Mouse (Mus musculus) heart, adult 2 months (tissue): ENCODE data around the gene Ddx42. TPM values are rescaled to one million over a fixed set of nuclear protein-coding genes. Genes with fewer than 3 reads are reported as not detected.
A peak's percentile ranks its signal among the peaks of the same experiment; 100 is the strongest.

Experiments used
- DNase-seq, 2 experiments: peaks; one replicate each; pipeline ENCODE4 v3.0.0; 2021
- H3K27ac ChIP-seq: fragments of 200-600 bp; 2 replicates; pipeline ENCODE4 v1.8.1; 2022
- H3K27me3 ChIP-seq: fragments of 200-500 bp; 2 replicates; pipeline ENCODE4 v1.6.1; 2012; ENCODE audit warnings: mild to moderate bottlenecking, low read length, inconsistent platforms, mixed read lengths; ENCODE audit not compliant: control insufficient read depth, insufficient read depth
- H3K36me3 ChIP-seq: fragments of 200-500 bp; 2 replicates; pipeline ENCODE4 v1.6.1; 2012; ENCODE audit warnings: low read length, inconsistent platforms; ENCODE audit not compliant: control insufficient read depth, insufficient read depth
- H3K4me1 ChIP-seq: fragments of 200-500 bp; 2 replicates; pipeline ENCODE4 v1.6.1; 2011; ENCODE audit warnings: low read length; ENCODE audit not compliant: control insufficient read depth, insufficient read depth
- H3K4me3 ChIP-seq: fragments of 200-600 bp; 2 replicates; pipeline ENCODE4 v1.8.1; 2022
- H3K79me2 ChIP-seq: fragments of 200-500 bp; replicated peaks from 2 replicates; pipeline ENCODE4 v1.6.1; 2012; ENCODE audit warnings: mild to moderate bottlenecking, inconsistent platforms, low read length, moderate library complexity, mixed read lengths; ENCODE audit not compliant: control insufficient read depth, insufficient read depth
- H3K9ac ChIP-seq: fragments of 200-500 bp; 2 replicates; pipeline ENCODE4 v1.6.1; 2012; ENCODE audit warnings: low read depth, mild to moderate bottlenecking, control low read depth, inconsistent platforms, low read length, mixed read lengths
- CTCF ChIP-seq: fragments of 200-600 bp; IDR thresholded peaks from 2 replicates; pipeline ENCODE4 v1.8.1; 2022; ENCODE audit warnings: antibody characterized with exemption, mild to moderate bottlenecking, moderate library complexity
- EP300 ChIP-seq: fragments of 200-500 bp; IDR thresholded peaks from 2 replicates; pipeline ENCODE4 v1.6.1; 2011; ENCODE audit warnings: low read depth, low read length, control low read depth; ENCODE audit not compliant: insufficient read depth
- POLR2A ChIP-seq: fragments of 200-500 bp; IDR thresholded peaks from 2 replicates; pipeline ENCODE4 v1.6.1; 2011; ENCODE audit warnings: mild to moderate bottlenecking, low read depth, low read length, control low read depth; ENCODE audit not compliant: insufficient read depth
- WGBS: fragments of 180-500 bp; shearing (Covaris S2); methylation state at CpG from one replicate; pipeline ENCODE4 v1.1.7; 2018; 5-methylcytosine and 5-hydroxymethylcytosine counted together
- intact Hi-C: fragments of 180-260 bp; cut with DNase I; formaldehyde crosslinking; loops from one replicate; pipeline ENCODE4 v1.15.1; 2025
- polyA plus RNA-seq: library from polyadenylated mRNA; depleted of rRNA; stranded (reverse); fragments of >200 nt; gene quantifications from 2 replicates; pipeline ENCODE4 v1.2.3, GENCODE M21; 2012
- total RNA-seq, 2 experiments: library from RNA; stranded (reverse); gene quantifications; 2 replicates each; pipeline ENCODE4 v1.2.3; 2021

Ddx42 gene
- total and polyA plus RNA-seq, 3 experiments: 6.0 to 27.5 (median 23.5) TPM

DNA sequence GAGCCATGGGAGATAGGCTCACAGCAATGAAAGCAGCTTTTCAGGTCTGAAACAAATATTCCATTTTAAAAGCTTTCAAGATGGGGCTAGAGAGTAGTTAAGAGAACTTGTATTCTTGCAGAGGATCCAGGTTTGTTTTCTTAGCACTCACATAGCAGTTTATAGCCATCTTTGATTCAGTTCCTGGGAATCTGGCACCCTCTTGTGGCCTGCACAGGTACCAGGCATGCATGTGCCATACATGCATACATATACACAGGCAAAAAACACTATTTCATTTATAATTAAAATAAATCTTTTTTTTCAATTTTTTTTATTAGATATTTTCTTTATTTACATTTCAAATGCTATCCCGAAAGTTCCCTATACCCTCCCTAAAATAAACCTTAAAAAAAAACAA is 30.1 kb downstream of the Ddx42 start:
- no peak for DNase-seq
- WGBS: 95% methylated on average over 1 of the region's 1 CpGs
- H3K27me3 ChIP-seq: no peaks in the 10 kb centered on the region
- H3K9ac ChIP-seq: no peak overlapping the region
- no peak overlapping the region for H3K27ac ChIP-seq
- TF ChIP-seq EP300: no peak
- no peak for TF ChIP-seq POLR2A
- TF ChIP-seq CTCF: peak; percentile 60
- H3K4me1 ChIP-seq: no peaks in the 10 kb centered on the region
- intact Hi-C loops: loop anchor here (10.0 kb wide), 1 partner anchor 322 kb away; no protein-coding TSS in a partner anchor
- H3K79me2 ChIP-seq: no peaks in the 10 kb centered on the region
- H3K36me3 ChIP-seq: peaks cover 6% of the 10 kb centered on the region
- H3K4me3 ChIP-seq: no peak overlapping the region

DNA sequence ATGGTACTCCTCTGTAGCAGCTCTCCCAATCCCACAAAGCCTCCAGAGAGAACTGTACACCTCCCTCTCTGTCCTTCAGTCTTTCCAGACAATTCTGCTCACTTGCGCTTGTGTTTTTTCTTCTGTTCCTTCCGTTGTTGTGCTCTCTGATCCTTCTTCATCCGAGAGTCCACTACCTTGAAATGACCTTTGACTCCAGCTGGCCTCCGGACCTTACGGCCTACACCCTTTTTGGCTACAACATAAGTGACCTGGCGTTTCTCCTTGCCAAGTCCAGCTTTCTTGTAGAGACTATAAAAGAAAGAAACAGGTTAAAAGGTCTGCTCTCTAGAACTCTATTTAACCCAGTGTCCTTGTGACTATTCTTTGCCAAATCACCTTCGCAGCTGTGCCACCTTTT is 32.6 kb downstream of the Ddx42 start:
- WGBS: 78% methylated on average over 7 of the region's 7 CpGs

DNA sequence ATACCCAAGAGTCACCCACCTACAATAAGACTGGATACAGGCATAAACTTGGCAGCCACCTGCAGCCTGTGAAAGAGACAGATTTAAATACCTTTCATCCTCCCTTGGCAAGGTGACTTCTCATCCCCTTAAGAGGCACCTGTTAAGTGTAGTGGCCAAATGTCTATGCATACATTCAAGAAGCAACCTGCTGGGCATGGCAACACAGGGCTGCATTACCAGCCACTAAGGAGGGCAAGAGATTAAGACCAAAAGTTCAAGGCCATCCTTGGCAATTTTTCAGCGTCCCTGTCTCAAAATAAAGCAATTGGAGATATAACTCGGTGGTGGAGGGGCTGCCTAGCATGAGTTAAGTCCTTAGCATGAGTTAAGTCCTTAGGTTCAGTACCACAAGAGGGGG is 38.0 kb downstream of the Ddx42 start:
- intact Hi-C loops: no loop called here
- Histone ChIP-seq H3K4me1 (peaks cover 5% of the 10 kb centered on the region), H3K79me2 (no peaks in the 10 kb centered on the region), H3K9ac (no peak overlapping the region), H3K27me3 (no peaks in the 10 kb centered on the region), H3K4me3 (peak overlapping the region; percentile 71), H3K36me3 (peaks cover 2% of the 10 kb centered on the region), H3K27ac (no peak overlapping the region)
- no peak for DNase-seq
- 9% methylated on average over 2 of the region's 2 CpGs for WGBS
- TF ChIP-seq POLR2A (no peak), EP300 (no peak), CTCF (no peak)

More for the DNA sequence above, 32.6 kb downstream of the Ddx42 start:
- no peak for TF ChIP-seq POLR2A
- no peak for TF ChIP-seq CTCF
- no peak for TF ChIP-seq EP300
- Histone ChIP-seq H3K4me3 (no peak overlapping the region), H3K36me3 (peaks cover 4% of the 10 kb centered on the region; the same call in 1 of the 2 replicates), H3K79me2 (no peaks in the 10 kb centered on the region), H3K27ac (no peak overlapping the region), H3K9ac (no peak overlapping the region), H3K4me1 (no peaks in the 10 kb centered on the region), H3K27me3 (no peaks in the 10 kb centered on the region)
- DNase-seq: no peak
- intact Hi-C loops: loop anchor here (10.0 kb wide), 1 partner anchor 325 kb away; no protein-coding TSS in a partner anchor

DNA sequence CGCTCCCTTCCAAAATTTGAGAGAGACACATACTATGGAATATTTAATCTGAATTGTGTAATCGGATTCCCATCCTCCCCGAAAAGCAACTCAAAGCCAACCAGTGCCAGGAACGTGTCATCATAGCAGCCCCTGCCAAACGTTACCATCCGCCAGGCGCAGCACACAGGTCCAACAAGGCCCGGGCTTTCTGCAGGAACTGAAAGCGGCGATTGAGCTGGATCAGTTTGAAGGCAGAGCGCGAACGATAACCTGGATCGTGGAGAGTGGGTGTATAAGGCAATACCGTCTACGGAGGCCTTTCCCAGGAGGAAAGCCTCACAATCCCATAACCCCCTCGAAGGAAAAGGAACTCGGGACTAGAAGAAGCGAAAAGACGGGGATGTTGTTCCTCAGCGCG is 38.4 kb downstream of the Ddx42 start:
- intact Hi-C loops: no loop called here
- H3K4me1 ChIP-seq: peaks cover 5% of the 10 kb centered on the region
- under 1% methylated on average over 22 of the region's 22 CpGs for WGBS
- H3K4me3 ChIP-seq: peak overlapping the region; percentile 71
- peak overlapping the region; percentile 83 for H3K27ac ChIP-seq
- peaks cover 2% of the 10 kb centered on the region for H3K36me3 ChIP-seq
- no peaks in the 10 kb centered on the region for H3K27me3 ChIP-seq
- H3K9ac ChIP-seq: peak overlapping the region; percentile 56
- TF ChIP-seq CTCF: no peak
- no peak for DNase-seq
- no peaks in the 10 kb centered on the region for H3K79me2 ChIP-seq

DNA sequence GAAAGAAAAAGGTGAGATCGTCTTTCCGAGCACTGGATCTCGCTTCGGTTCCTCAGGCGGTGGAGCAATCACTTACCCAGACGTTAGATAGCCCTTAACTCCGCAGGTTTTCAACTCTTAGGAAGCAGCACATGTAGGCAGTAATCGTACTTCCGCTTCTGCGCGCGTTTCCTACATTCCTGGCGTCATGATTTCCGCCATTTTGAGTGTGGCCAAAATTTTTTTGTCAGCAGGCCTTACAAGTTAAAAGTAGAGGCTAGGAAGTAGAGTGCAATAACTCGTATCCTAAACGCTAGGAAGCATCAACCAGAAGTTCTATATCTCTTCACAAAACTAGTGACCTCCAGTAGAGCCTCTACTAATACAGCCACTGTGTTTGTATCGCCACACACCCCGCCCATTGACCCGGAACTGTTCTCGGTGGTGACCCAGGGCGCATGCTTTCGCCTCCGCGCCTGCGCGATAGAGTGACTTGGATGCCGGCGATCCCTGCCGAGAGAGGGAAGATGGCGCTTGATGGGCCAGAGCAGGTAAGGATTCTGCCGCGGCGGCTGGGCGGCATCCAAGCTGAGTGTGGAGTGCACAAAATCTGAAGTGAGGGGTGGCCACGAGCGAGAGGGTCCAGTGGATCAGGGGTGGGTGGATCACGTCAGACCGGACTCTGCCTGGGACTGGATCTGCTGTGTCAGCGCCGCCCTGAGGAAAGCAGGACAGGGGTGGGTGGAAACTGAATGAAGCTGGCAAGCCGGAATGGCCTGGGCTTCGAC is 39.1 kb downstream of the Ddx42 start, which contains the start of the genes Ftsj3 and Psmc5:
Gene Ftsj3 (minus strand): TSS at position 395 of the 767 bp plus-strand sequence.
Gene Psmc5 (plus strand): TSS at position 470 of the 767 bp plus-strand sequence.
- peak within 1 kb of the TSS; percentile 83 for H3K27ac ChIP-seq
- under 1% methylated on average over 42 of the region's 42 CpGs for WGBS
- H3K9ac ChIP-seq: peak within 1 kb of the TSS; percentile 89
- DNase-seq: peak; percentile 97 to 99
- H3K36me3 ChIP-seq: peaks cover 2% of the 10 kb centered on the region
- TF ChIP-seq EP300 (no peak), POLR2A (peak; percentile 89)
- H3K4me3 ChIP-seq: peak within 1 kb of the TSS; percentile 71
- intact Hi-C loops: loop anchor here (2.0 kb wide), 1 partner anchor 15 kb away; no protein-coding TSS in a partner anchor
- no peaks in the 10 kb centered on the region for H3K27me3 ChIP-seq
- peaks cover 5% of the 10 kb centered on the region for H3K4me1 ChIP-seq
- no peaks in the 10 kb centered on the region for H3K79me2 ChIP-seq

DNA sequence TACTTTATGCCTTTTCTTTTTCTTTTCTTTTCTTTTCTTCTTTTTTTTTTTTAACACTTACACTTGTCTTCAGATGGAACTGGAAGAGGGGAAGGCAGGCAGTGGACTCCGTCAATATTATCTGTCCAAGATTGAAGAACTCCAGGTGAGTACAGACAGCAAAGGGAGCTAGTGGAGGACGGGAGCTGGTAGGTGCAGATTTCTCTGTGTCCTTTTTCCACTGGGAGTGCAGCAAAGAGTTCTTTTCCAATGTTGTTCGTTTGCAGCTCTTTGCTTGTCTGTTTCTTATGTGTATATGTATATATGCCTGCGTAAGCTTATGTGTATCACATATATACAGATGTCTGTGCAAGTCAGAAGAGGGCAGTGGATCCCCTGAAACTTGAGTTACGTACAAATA is 40.0 kb downstream of the Ddx42 start:
- no peaks in the 10 kb centered on the region for H3K79me2 ChIP-seq
- H3K36me3 ChIP-seq: peaks cover 2% of the 10 kb centered on the region
- intact Hi-C loops: loop anchor here (2.0 kb wide), 1 partner anchor 14 kb away; no protein-coding TSS in a partner anchor
- H3K27me3 ChIP-seq: no peaks in the 10 kb centered on the region
- DNase-seq: no peak
- TF ChIP-seq CTCF: peak; percentile 61
- TF ChIP-seq EP300: no peak
- no peak for TF ChIP-seq POLR2A
- H3K9ac ChIP-seq: no peak overlapping the region
- peak overlapping the region; percentile 83 for H3K27ac ChIP-seq
- peaks cover 5% of the 10 kb centered on the region for H3K4me1 ChIP-seq
- peak overlapping the region; percentile 71 for H3K4me3 ChIP-seq
- WGBS: 45% methylated on average over 5 of the region's 5 CpGs
